Mouse (Mus musculus) ES-CJ7 (cell line): ENCODE results near the gene Osbpl10.

Experiments
- DNase-seq: peaks from one replicate; pipeline ENCODE4 v3.0.0; 2011; ENCODE audit warnings: low read depth, low spot score

Gene Osbpl10

DNA sequence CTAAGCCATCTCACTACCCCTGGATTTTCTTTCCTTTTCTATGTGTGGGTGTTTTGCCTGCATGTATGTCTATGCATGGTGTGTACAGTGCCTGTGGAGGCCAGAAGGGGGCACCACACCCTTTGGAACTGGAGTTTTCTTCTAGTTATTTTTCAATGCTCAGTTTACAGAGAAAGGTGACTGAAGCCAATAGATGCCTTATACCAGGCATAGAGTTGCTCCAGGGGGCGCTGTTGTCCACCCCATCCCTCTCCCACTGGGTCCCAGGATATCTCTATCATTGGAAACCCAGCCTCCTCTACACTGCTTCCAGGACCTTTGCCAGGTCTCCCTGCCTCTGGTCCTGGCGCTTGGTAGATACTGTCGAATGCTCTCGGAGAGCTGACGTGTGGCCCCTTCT is 184.7 kb downstream of the Osbpl10 start:
- peak; percentile 85 for DNase-seq

DNA sequence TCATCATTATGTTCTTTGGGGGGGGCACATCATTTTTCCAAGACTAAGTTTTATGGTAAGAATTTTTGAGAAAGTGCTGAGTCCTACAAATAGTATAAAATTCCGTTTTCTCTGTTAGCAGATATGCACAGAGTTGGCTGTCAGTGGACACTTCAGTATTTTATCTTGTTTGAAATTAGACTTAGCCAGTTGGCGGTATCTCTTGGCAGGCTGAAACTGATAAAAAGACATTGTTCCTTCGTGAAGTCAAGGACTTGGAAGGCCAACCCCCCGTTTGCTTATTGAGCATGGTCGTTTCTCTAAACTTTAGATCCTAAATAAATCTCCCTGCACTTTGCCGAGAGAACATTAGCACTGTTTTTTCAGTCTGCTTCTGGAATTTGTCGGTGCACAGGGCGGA is 185.3 kb downstream of the Osbpl10 start:
- DNase-seq: no peak

DNA sequence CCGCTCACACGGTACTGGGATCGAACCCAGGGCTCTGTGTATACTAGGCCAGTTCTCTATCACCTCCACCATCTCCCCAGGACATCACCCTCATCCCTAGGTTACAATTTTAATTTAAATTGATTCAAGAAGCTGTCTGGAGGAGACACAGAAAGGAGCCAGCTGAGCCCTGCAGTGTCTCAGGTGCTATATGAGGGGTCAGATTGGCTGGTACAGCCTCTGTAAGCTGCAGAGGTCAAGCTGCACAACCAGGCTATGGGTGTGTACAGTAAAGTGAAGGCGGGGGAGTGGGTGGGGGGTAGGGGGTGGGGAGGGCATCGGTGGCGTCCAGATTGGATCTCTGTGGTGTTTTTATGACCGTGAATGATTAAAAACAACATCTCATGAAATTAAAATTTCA is 186.0 kb downstream of the Osbpl10 start:
- no peak for DNase-seq

DNA sequence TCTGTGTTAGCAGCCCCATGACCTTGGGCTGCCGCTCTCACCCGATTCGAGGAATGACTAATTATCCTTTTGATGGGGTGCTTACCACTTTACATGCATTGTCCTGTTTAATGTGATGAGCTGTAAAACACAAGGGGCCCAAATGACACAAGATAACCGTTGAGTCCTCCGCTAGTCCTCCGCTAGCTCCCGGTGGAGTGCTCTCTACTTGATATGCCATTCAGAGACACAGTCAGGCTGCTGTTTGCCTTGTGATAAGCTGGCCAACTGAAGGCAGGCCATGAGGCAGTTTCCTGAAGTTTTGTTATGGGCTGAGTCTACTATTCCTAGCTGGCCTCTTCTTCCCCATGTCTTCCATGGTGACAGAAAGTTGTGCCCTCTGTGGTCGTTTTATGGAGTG is 187.6 kb downstream of the Osbpl10 start:
- DNase-seq: no peak

DNA sequence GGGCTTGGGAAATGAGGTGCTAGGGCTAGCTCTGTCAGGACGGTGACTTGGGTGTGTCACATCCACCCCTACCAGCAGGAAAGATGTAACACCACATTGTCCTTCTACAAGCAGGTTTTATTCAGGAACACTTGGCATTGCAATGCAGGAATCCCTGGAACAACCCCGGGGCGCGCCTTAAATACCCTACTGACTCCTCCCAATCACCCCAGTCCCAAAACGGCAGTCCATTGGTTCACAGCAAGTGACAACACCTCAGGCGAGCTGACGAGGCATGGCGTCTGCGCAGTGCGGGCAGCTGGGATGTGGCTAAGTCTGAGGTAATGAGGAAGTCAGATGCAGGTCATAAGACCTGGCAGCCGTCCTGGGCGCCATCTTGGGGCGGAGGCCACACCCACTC is 191.2 kb downstream of the Osbpl10 start:
- peak; percentile 83 for DNase-seq

DNA sequence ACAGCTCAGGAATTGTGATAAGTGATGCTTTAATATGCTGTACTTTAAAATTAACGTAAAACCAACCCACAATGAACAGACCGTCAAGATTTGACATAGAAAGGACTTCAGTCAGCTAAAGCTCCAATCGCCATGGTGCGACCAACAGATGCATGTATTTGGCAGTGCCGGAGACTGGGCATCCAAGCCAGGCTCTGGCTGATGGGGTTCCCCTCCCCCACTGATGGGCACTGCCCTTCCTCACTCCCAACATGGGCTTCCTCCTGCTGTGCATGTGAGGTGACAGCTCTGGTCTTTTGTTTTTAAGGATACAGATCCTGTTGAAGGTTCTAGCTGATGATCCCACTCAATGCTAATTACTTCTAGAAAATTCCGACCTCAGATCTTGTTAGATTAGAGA is 193.7 kb downstream of the Osbpl10 start:
- no peak for DNase-seq

DNA sequence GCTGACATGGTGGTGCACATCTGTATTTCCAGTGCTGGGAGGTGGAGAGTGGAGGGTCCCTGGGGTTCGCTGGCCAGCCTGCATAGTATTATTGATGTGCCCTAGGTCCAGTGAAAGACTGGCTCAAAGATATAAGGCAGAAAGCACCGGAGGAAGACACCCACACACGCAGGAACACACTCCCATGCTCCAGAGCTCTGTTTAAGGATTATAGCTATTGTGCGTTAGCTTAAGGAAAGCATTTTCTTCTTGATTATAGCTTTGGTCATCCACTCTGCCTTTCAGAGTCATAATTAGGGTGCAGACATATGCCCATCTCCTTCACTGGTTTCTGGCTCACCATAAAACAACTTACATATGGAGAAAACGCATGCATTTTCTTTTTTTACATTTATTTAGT is 200.8 kb downstream of the Osbpl10 start:
- DNase-seq: no peak

DNA sequence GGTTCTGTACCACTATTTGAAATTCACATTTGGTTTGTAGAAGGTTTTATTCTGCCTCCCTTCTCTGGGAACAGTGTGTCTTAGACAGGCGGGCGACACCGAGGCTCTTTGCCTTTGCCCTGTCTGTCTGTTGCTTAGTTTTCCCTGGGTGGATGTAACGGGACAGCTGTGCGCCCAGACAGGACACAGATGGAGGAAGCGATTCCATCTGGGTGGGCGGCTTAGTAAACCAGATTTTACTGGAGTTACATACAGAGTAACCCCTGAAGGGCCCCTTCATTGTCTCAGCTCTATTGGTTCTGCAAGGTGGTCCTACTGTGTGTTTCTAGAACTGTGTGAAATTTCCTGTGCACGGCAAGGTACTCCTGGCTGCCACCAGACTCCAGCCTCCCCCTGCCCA is 201.6 kb downstream of the Osbpl10 start:
- no peak for DNase-seq

DNA sequence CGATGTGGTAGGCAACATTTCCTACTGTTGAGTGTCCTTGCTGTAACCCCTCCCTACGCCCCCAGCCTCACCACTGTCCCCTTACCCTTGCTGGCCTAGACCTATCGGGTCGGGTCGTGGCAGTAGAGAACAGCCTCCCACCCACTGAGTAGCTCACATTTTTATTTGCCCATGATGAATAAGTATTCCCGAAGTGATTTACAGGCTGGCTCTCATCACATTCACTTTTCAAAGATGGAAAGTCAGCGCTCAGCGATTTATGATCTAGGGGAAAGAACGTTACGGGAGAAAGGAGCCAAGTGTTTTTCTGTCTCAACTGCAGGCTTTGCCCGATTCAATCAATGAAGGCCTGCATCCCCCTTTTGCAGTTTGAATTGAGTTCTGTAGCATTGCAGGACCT is 208.0 kb downstream of the Osbpl10 start:
- no peak for DNase-seq

DNA sequence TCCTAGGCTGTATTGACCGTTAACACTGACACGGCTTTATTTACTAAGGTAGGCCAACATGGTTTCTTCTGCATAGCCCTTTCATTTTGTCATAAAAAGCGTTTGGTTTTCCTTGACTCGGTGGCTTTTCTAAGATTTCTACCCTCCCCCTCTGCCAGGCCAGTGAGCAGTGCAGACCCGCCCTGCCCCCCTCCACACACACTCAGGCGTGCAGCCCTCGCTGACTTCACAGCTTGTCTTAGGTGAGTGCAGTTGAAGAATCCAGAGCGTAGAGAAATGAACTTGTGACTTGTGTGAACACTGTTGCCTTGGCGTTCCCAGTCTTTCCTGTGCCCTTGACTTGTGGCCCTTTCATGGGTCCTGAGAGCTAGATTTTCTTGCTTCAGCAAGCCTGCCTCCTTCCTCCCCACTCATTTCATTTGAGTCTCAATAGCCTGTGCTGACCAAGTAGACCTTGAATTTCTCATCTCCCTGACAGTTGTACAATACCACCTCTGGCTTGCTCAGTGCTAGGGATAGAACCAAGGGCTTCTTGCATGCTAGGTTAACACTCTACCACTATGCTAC is 212.1 kb downstream of the Osbpl10 start:
- no peak for DNase-seq

DNA sequence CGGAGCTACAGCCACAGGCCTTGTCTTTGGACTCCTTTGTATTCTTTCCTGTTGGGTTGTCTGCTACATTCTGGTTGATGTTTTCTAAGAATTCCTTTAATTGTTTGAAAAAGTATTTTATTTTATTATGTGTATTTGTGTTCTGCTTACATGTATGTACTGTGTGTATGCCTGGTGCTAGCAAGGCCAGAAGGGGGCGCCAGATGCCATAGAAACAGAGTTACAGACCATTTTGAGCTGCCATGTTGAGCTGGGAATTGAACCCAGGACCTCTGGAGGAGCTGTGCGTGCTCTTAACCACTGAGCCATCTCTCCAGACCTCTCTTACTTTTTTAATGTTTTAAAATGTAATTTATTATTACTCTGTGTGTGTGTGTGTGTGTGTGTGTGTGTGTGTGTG is 214.5 kb downstream of the Osbpl10 start:
- DNase-seq: peak; percentile 46

DNA sequence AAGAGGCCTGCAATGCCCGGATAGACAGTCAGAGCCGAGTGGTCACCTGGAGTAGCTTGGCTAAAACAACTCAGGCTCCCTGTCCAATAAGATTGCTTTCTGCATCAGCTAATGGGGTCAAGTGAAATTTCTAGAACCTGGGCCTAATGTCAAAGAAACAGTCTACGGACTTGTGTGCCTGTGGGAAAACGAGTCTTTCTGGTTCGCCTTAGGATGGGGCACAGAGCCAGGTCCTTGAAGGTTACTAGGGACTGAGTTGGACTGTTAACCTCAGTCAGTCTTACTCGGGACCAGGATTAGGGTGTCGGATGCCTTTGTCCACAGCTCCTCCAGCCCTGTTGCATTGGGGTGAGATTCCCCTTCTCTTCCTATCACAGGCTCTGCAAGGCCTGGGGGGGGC is 218.7 kb downstream of the Osbpl10 start:
- DNase-seq: no peak

DNA sequence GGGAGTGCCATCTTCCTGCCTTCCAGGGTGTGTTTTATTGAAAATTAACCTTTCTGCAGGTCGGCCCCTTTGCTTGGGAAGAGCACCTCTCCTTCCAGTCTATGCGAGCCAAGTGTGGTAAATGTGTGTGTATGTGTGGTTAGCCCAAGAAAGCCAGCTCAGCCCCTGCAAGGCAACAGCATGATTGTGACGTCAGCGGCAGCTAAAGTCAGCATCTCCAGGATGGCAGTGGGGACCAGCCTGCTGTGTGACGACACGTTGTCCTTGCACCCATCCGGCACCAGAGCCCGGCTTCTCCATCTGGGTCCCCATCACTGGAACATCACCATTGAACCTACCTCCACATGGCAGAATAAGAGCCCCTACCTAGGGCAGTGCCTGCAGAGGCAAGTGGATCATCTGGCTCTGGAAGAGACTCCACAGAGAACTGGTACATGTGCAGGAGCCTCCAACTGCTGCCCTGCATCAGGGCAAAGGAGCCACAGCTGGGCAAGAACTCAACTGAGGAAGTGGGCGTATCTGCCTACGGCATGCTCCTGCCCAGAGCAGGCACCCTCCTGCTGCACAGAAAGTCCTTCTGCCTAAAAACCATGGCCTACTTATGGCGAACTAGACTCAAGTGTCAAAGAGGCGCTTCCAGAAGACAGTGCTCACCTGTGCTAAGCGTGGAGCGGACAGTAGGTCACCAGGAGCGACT is 221.9 kb downstream of the Osbpl10 start:
- no peak for DNase-seq

DNA sequence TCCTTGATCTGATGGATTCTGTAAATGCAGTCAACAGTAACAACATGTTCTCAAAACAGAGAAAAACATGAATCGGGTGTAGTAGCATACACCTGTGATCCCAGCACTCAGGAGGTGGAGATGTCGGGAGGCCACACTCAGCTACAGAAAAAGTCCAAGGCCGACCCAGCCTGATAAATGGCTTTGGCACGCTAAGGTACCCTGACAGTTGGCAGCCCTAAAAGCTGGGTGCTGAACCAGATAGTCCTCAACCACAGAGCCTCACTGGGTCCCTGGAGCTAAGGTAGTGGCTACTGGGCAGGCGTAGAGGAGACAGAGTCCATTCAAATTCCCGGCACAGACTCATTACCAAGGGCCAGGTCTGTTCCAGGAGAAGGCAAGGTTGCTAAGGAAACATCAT is 222.9 kb downstream of the Osbpl10 start:
- no peak for DNase-seq

DNA sequence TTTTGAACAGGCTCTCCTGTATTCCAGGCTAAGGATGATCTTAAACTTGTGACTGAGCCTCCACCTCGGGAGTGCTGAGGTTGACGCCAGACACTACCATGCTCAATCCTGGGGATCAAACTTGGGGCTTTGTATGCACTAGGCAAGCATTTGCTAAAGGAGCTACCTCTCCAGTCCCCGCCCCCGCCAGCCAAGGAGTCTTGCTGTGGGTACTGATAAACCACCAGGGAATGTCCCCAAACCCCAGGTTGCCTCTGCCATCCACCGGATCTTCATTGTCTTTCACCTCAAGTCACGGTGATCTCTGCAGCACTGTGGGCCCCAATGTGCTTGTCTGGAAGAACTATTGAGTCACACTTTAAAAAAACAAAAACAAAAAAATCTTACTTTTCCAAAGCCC is 224.8 kb downstream of the Osbpl10 start:
- DNase-seq: no peak

DNA sequence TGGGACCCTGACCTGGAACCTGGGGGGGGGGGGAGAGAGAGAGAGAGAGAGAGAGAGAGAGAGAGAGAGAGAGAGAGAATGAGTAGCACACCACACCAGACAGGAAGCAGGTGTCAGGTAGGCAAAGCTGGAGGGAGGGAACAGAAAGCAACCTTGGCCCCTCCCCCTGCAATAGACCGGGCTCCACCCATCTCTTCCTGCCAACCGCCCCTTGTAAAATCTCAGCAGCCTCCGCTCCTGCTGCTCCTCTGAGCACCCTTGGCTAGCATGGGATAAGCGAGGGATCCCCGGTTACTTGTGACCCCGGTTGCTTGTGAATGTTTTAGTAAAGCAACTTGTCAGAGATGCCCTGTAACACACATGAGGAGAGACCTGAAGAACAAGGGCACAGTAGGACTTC is 227.1 kb downstream of the Osbpl10 start:
- peak; percentile 26 for DNase-seq

DNA sequence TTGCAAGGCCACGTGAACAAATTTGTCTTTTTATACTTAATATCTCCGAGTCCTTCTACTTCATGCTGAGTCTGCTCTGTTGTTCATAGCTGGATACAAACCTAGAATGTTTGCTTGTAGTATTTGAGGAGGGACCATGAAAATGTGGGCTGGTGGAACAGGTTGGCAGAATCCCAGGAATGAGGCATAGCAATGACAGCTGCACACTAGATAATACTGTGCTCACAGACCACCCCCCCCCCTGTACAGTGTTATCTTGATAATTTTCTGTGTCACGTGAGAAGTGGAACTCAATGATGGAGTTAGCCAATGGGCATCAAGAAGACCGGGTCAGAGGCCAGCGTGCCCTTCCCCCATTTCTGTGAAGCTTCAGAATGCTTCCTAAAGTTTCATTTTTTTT is 227.8 kb downstream of the Osbpl10 start:
- DNase-seq: no peak

DNA sequence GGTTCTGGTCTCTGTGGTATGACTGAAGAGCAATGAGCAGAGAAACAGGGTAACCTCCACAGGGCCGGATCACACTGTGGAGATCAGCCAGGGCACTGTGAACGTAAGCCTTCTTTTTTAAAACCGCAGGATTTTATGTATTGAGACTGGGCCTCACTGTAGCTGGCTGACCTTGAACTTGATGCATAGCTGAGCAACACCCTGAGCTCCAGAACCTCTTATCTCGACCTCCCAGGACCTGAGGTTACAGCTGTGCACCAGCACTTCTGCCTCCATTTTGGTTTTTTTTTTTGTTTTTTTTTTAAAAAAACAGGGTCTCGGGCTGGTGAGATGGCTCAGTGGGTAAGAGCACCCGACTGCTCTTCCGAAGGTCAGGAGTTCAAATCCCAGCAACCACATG is 231.4 kb downstream of the Osbpl10 start:
- DNase-seq: no peak

DNA sequence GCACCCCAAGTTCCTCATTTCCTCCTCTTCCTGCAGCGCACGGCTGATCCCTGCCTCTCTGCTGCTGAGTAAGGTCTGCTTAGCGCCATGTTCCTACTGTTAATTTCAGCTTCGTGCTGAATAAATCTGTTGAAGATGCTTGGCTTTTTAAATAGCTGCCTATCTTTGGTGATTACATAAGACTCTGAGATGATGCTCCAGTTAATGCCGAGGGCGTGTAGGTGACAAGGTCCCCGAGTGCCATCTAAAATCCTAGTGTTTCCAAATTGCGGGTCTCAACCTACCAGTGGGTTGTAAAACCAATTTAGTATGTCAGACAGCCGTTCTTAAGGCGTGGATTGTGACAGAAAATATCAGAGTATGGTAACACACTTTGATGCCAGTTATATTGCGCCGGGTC is 232.2 kb downstream of the Osbpl10 start:
- DNase-seq: no peak

DNA sequence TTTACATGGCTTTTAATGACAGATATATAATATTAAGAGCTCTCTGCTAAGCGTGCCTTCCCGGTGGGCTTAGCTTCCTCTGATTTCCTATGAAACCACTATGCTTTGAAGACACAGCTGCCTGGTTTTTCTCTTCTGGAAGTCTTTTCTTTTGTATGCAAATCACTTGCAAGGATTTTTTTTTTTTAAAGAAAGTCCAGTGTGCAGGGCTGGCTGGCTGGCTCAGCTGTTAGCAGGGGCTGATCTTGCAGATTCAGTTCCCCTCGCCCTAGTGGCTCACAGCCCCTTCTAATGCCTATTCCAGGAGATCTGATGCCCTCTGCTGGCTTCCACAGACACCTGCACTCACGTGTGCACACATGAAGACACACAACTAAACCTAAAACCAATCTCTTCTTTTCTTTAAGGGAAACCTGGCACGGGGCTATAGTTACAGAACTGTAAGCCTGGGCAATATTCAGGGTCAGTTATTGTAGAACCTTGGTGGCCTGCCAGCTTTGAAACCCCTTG is 235.4 kb downstream of the Osbpl10 start:
- peak; percentile 17 for DNase-seq

DNA sequence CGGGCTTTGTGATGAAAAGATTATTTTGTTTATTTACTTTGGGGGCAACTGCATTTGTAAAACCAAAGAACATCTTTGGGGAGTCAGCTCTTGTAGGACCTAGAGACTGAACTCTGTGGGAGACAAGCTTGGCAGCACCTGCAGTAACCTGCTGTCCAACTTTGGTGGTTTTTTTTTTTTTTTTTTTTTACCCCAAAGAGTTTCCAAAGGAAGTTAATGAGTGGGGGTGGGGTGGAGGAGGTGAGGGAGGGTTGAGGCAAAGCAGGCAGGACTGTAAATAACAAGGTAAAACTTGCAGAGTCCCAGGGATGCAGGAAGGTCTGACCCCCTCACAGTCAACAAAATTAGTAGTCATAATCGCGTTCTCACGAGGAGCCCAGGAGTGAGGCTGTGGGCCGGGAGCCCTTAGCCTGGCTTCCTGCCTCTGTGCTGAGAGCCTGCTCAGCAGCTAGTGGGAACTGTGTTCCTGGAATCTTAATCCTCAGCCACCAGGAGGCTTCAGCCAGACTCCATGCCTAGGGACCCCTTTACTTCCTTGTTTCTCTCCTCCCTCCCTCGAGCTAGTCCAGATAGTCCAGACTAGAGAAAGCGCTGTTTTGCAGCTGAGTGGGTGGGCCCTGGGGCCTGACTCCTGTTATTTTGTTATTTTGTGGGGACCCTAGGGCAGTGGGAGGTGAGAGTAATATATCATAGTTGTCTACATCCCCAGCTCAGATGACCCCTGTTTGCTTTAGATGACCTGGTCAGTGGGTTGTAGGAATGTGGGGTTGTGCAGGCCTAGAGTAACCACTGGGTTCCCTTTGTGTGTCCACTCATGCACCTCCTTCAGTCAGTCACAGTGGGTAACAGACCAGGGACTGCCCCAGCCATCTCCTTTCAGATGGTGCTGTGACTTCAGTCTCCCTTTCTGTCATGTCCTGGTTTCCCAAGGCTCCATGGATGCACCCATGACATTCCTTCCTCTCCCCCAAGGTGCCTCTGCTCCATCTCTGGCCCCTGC is 236.5 kb downstream of the Osbpl10 start:
- DNase-seq: peak; percentile 20
